ENCODE assay signal across 10 mouse cellular contexts in genomic region chr2:92840009-92840408, GRCm38 (mm10).
DNase-seq lines count a peak whose midpoint lies in the region; ATAC-seq and TF ChIP-seq lines count a peak whose summit lies in the region.
"Had no signal": no experiment of that assay in that cellular context is flagged by ENCODE, and none has a peak within 500 bp of the region (broad histone marks: within the 10 kb centered on the region; RNA-seq: fewer than 3 reads in every experiment).

No protein-coding gene starts in this region.

- no peaks in the 10 kb centered on the region for H3K9me3 ChIP-seq in forebrain, embryonic 12.5 days
- H3K9me3 ChIP-seq in kidney, postnatal 0 days (replicated peaks; ENCODE audit: low read length) = no peaks in the 10 kb centered on the region
- H3K9me3 ChIP-seq in limb, embryonic 14.5 days (ENCODE audit: control insufficient read depth, low read length) = no peaks in the 10 kb centered on the region
- H3K9me3 ChIP-seq: embryonic facial prominence, embryonic 15.5 days had no signal

- no peak overlapping the region for H3K4me2 ChIP-seq in forebrain, embryonic 12.5 days
- no peak overlapping the region for H3K4me2 ChIP-seq in kidney, postnatal 0 days (ENCODE audit: low read length)
- no peak overlapping the region for H3K4me2 ChIP-seq in limb, embryonic 14.5 days (replicated peaks; ENCODE audit: low read depth, low read length, severe bottlenecking)
- H3K4me2 ChIP-seq: embryonic facial prominence, embryonic 15.5 days had no signal

- no peak overlapping the region for H3K9ac ChIP-seq in forebrain, embryonic 12.5 days
- H3K9ac ChIP-seq in kidney, postnatal 0 days (ENCODE audit: low read depth, low read length) = no peak overlapping the region
- no peak overlapping the region for H3K9ac ChIP-seq in limb, embryonic 14.5 days (ENCODE audit: low read depth, low read length, severe bottlenecking)
- H3K9ac ChIP-seq: embryonic facial prominence, embryonic 15.5 days had no signal

- 15% methylated on average over 4 of the region's 4 CpGs for WGBS in forebrain, embryonic 12.5 days
- 15% methylated on average over 4 of the region's 4 CpGs for WGBS in kidney, postnatal 0 days
- 22% methylated on average over 4 of the region's 4 CpGs for WGBS in limb, embryonic 14.5 days

- no peak overlapping the region for H3K4me3 ChIP-seq in forebrain, embryonic 12.5 days (replicated peaks)
- H3K4me3 ChIP-seq in kidney, postnatal 0 days (replicated peaks; ENCODE audit: low read depth, low read length) = no peak overlapping the region
- H3K4me3 ChIP-seq in limb, embryonic 14.5 days (replicated peaks; ENCODE audit: low read length) = no peak overlapping the region
- H3K4me3 ChIP-seq: embryonic facial prominence, embryonic 15.5 days; myocyte had no signal

- no peak for TF ChIP-seq POLR2A in limb, embryonic 14.5 days (IDR thresholded peaks at IDR 0.05; ENCODE audit: borderline replicate concordance, extremely low read depth, insufficient read depth, insufficient read length)

- ATAC-seq in forebrain, embryonic 12.5 days (ENCODE audit: low FRiP score) = 0 out of 2 replicates have a peak, but pooled peaks have one; percentile 63
- no peak for ATAC-seq in kidney, postnatal 0 days (replicated peaks; ENCODE audit: low FRiP score, low read depth)
- ATAC-seq in limb, embryonic 14.5 days (ENCODE audit: low FRiP score, low read depth) = no peak

- no peak overlapping the region for H3K27ac ChIP-seq in forebrain, embryonic 12.5 days
- H3K27ac ChIP-seq in kidney, postnatal 0 days = no peak overlapping the region
- H3K27ac ChIP-seq in limb, embryonic 14.5 days (replicated peaks; ENCODE audit: low read depth, low read length) = no peak overlapping the region
- H3K27ac ChIP-seq: embryonic facial prominence, embryonic 15.5 days had no signal

- TF ChIP-seq CTCF in kidney, postnatal 0 days (IDR thresholded peaks at IDR 0.05; ENCODE audit: low read depth) = peak; percentile 83

- H3K36me3 ChIP-seq in forebrain, embryonic 12.5 days (replicated peaks) = no peaks in the 10 kb centered on the region
- no peaks in the 10 kb centered on the region for H3K36me3 ChIP-seq in kidney, postnatal 0 days (ENCODE audit: insufficient read depth, low read length)
- no peaks in the 10 kb centered on the region for H3K36me3 ChIP-seq in limb, embryonic 14.5 days (ENCODE audit: control insufficient read depth, insufficient read depth, low read length)
- H3K36me3 ChIP-seq: embryonic facial prominence, embryonic 15.5 days had no signal

- H3K27me3 ChIP-seq in forebrain, embryonic 12.5 days = 0 out of 2 replicates have a peak, but pooled peaks cover 3% of the 10 kb centered on the region
- no peaks in the 10 kb centered on the region for H3K27me3 ChIP-seq in kidney, postnatal 0 days (ENCODE audit: insufficient read depth, low read length)
- H3K27me3 ChIP-seq in limb, embryonic 14.5 days (ENCODE audit: control insufficient read depth, insufficient read depth, low read length) = no peaks in the 10 kb centered on the region

- H3K4me1 ChIP-seq in forebrain, embryonic 12.5 days = peaks cover 7% of the 10 kb centered on the region
- H3K4me1 ChIP-seq in kidney, postnatal 0 days (replicated peaks; ENCODE audit: insufficient read depth, low read length) = no peaks in the 10 kb centered on the region
- no peaks in the 10 kb centered on the region; the same call in 1 of the 2 replicates for H3K4me1 ChIP-seq in limb, embryonic 14.5 days (ENCODE audit: control insufficient read depth, insufficient read depth, low read length)

- DNase-seq in ovary, postnatal 14 days (ENCODE audit: low spot score) = peak; percentile 59
- no peak for DNase-seq in ovary, postnatal 10 days (ENCODE audit: low spot score)
- peak; percentile 57 to 59 for DNase-seq in adrenal gland, postnatal 36 days
- DNase-seq in kidney, postnatal 0 days (ENCODE audit: low spot score) = peak; percentile 79
- DNase-seq in limb, embryonic 14.5 days (ENCODE audit: low spot score) = peak; percentile 42
- peak; percentile 11 for DNase-seq in retina, adult 2 months (ENCODE audit: low read depth, low spot score)
- DNase-seq in c-Kit-positive CD71-positive TER-119-positive erythroid progenitor cells, embryonic 14.5 days (ENCODE audit: low spot score) = no peak

Comparison
In these comparisons a context has a peak if more than half of its experiments do, and no peak if none do; other contexts are left out.
1. DNase-seq: peak in ovary, postnatal 14 days (single experiment), adrenal gland, postnatal 36 days (2 of 2), kidney, postnatal 0 days (single experiment), limb, embryonic 14.5 days (single experiment) and retina, adult 2 months (single experiment); none in ovary, postnatal 10 days (single experiment) and c-Kit-positive CD71-positive TER-119-positive erythroid progenitor cells, embryonic 14.5 days (single experiment).